Mouse (Mus musculus): ENCODE data around the gene Tatdn2.

DNA sequence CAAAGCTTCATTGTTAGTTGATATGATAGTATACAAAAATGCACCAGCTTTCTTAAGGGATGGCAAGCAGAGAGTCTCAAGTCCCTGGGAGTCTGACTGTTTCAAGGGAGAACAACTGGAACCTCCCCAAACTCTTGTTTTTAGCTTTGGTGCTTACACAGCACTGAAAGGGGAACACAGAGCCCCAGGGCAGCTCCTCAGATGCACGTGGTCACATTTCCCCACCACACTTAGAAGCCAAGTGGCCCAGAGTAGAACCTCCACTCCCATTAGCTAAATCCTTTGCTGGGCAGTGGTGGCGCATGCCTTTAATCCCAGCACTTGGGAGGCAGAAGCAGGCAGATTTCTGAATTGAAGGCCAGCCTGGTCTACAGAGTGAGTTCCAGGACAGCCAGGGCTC is 44.6 kb downstream of the Tatdn2 start:
- TF ChIP-seq MAX (IDR thresholded peaks at IDR 0.05) (no peak), CEBPB (IDR thresholded peaks at IDR 0.05; ENCODE audit: low read depth) (no peak), CTCF (IDR thresholded peaks at IDR 0.05; ENCODE audit: control insufficient read depth, insufficient read depth, insufficient read length) (no peak), USF1 (IDR thresholded peaks at IDR 0.05; ENCODE audit: low read depth) (no peak), MYOG (IDR thresholded peaks at IDR 0.05; ENCODE audit: control insufficient read depth, extremely low read depth, insufficient read length) (no peak), MYOD1 (IDR thresholded peaks at IDR 0.05; ENCODE audit: control insufficient read depth, insufficient read length, low read depth) (no peak), FOSL1 (IDR thresholded peaks at IDR 0.05; ENCODE audit: insufficient read depth, low read length, poor library complexity, severe bottlenecking) (no peak)
